Mouse (Mus musculus) cortical plate, adult 2 months (tissue): ENCODE measurements at regions not wholly inside any gene's neighbourhood (a gene's known extent, or its start where the extent isn't known, plus 50 kb on each side); places are given as distances from the start of the nearest gene placed in this dataset.

ENCODE experiments used
- H3K27ac ChIP-seq: fragments of 200-500 bp; 2 replicates; pipeline ENCODE4 v1.5.1; 2012; ENCODE audit warnings: low read length, control low read depth, inconsistent platforms; ENCODE audit not compliant: insufficient read depth
- H3K4me1 ChIP-seq: fragments of 200-500 bp; 2 replicates; pipeline ENCODE4 v1.6.1; 2011; ENCODE audit warnings: low read length; ENCODE audit not compliant: control insufficient read depth, insufficient read depth
- H3K4me3 ChIP-seq: fragments of 200-500 bp; 2 replicates; pipeline ENCODE4 v1.5.1; 2011; ENCODE audit warnings: mild to moderate bottlenecking, low read length, control low read depth; ENCODE audit not compliant: insufficient read depth
- CTCF ChIP-seq: fragments of 200-500 bp; IDR thresholded peaks from 2 replicates; pipeline ENCODE4 v1.5.1; 2011; ENCODE audit warnings: mild to moderate bottlenecking, control low read depth, low read length; ENCODE audit not compliant: insufficient read depth; ENCODE audit errors: extremely low read depth
- POLR2A ChIP-seq: fragments of 200-500 bp; IDR thresholded peaks from 2 replicates; pipeline ENCODE4 v1.6.1; 2011; ENCODE audit warnings: mild to moderate bottlenecking, low read length, control low read depth; ENCODE audit not compliant: insufficient read depth; ENCODE audit errors: extremely low read depth

DNA sequence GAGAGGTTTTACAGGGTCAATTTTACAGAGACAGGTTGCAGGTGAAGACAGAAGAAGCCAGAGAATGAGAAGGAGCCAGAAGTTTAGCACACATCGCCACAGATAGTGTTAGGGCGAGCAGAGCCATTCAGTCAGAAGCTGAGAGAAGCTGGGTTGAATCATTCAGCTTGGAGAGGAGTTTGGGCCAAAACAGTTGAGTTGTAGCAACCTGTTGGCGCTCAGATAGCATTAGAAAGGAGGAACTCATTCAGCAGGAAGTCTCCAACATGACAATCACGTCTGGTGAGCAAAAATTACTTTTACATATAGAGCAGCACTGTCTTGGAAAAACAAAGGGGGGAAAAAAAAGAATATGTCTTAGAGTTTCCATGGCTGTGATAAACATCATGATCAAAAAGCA, 53.2 kb downstream of the Fam43a start:
- H3K4me3 ChIP-seq: no peak overlapping the region
- H3K27ac ChIP-seq: no peak overlapping the region
- TF ChIP-seq POLR2A: no peak
- H3K4me1 ChIP-seq: no peaks in the 10 kb centered on the region

DNA sequence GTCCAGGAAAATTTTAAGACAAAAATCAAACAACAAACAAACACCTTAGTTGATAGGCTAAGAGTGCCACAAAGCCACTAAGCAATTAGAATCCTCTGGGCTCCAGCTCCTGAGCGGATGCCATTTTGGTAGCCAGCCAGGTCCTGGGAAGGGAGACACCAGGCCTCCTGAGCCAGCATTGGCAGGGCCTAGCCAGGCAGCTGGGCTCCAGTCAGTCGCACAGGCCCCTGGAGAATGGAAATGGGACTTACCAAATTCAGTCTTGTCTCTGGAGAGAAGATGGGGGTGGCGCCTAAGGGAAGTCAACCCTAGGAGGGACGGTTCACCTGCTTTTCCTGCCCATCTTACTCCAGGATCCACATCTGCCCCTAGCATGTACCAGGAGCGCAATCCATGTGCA, 54.3 kb downstream of the Fam43a start:
- H3K27ac ChIP-seq: no peak overlapping the region
- no peak for TF ChIP-seq CTCF
- TF ChIP-seq POLR2A: no peak
- no peaks in the 10 kb centered on the region for H3K4me1 ChIP-seq
- no peak overlapping the region for H3K4me3 ChIP-seq

DNA sequence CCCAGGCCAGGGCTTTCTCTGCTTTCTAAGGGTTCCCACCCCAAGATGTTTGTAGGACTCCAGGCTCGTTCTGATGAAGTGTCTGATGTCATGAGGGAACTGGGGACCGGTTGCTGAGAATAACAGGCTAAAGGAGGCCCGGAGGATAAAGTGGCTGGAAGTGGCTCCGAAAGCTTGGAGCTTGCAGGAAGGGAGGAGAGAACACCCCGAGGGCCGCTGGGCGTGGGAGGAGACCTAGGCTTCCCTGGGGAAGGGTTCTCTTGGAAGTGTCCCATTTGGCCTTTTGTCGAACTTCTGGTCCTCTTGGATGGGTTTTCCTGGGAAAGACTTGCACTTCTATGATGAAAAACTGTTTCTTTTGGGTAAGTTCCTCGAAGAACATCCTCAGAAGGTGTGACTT, 54.7 kb downstream of the Fam43a start:
- TF ChIP-seq POLR2A: no peak
- no peak for TF ChIP-seq CTCF
- H3K27ac ChIP-seq: no peak overlapping the region
- no peaks in the 10 kb centered on the region for H3K4me1 ChIP-seq
- H3K4me3 ChIP-seq: no peak overlapping the region

DNA sequence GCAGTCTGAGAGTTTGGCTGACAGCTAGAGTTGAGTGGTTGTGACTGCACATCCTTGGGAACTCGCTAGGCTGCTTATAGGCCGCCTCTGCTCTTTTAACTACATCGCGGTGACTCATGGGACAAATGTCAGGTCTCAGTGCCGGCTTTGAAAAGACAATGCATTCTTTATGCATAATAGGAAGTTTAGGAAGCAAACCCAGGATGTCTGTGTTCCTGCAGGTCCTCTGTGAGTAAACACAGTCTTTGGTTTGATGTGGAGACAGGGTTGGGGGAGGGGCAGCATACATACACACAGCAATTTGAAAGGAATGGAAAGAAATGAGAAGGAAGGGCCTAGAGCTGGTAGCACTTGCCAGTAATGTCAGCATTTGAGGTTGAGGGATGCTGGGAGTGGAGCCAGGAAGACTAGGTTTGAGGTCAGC, 56.3 kb downstream of the Fam43a start:
- TF ChIP-seq CTCF (no peak), POLR2A (no peak)
- Histone ChIP-seq H3K4me3 (no peak overlapping the region), H3K27ac (no peak overlapping the region), H3K4me1 (no peaks in the 10 kb centered on the region)

DNA sequence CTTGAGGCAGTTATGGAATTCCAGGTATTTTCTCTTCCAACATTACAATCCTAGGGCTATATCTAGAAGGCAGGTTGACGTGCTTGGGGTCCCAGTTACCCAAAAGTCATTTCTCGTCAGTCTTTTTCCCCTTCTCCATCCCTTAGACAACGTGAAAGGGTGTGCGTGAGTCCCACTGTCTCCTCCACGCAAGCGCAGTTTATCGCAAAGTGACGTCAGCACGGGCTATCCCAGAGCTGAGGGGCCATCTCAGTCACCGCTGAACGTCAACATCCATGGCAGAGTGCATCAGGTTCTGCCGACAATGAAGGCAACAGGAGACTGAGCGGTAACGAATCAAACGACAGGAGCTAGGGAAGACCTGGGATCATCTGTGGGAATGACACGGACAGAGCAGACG, 57.4 kb downstream of the Fam43a start:
- Histone ChIP-seq H3K27ac (no peak overlapping the region), H3K4me3 (no peak overlapping the region), H3K4me1 (peaks cover 2% of the 10 kb centered on the region; the same call in 1 of the 2 replicates)
- no peak for TF ChIP-seq POLR2A
- TF ChIP-seq CTCF: no peak

DNA sequence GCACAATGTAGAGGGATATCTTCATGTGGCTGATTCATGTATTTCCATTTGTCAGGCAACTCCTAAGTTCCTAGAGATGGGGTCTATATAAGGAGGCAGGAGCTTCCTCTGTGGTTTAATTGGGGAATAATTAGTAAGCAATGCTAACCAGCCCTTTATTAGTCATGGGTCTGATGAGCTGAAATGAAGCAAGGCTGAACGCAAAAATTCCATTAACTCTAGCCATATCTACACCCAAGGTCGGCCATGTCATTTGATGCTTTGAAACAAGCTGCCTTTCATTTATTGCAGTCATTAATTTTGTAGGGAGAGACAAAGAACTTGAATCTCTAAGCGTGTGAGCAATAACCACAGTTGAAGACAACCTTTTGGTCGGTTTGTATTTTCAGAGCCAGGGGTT, 59.4 kb downstream of the Fam43a start:
- peaks cover 2% of the 10 kb centered on the region; the same call in 1 of the 2 replicates for H3K4me1 ChIP-seq
- no peak overlapping the region for H3K27ac ChIP-seq
- TF ChIP-seq POLR2A: no peak
- no peak for TF ChIP-seq CTCF
- H3K4me3 ChIP-seq: no peak overlapping the region

DNA sequence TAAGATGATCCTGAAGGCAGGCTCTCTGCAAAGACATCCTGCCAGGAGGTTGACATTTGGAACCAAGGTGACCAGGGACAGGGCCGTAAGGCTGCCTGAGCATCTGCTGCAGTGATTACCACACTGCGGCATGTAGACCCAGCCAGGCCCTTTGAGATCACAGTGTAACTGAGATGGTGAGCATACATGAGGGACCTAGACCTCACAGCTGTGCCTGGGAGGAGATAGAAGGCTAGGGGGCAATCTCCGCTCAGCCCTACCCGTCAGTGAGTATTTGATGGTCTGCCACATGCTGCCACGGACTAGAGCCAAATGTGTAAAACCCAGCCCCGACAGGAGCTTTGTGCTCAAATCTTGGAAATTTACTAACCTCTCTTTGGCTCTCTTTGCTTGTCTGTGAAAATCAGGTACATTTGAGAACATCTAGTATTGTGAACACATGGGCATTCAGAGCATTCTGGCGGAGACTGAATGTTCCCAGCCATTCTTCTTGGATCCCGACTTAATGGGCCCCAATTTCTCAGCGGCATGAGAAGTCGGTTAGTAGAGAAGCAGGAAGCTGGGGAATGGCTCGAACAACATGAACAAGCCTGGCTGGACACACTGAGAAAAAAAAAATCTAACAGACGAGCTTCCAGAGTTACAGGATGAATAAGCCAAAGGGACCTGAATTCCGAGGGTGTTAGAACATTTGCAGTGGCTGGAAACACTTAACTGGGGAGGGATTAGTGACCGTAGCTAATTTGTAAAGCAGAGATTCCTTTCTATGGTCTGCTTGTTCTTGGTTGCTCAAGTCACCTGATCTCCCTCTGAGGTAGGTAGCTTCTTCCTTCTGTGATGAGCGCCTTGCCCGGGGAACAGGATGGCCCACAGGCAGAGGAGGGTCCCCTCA, 61.8 kb downstream of the Fam43a start:
- TF ChIP-seq POLR2A (no peak), CTCF (no peak)
- Histone ChIP-seq H3K4me3 (no peak overlapping the region), H3K27ac (no peak overlapping the region), H3K4me1 (peaks cover 2% of the 10 kb centered on the region; the same call in 1 of the 2 replicates)

DNA sequence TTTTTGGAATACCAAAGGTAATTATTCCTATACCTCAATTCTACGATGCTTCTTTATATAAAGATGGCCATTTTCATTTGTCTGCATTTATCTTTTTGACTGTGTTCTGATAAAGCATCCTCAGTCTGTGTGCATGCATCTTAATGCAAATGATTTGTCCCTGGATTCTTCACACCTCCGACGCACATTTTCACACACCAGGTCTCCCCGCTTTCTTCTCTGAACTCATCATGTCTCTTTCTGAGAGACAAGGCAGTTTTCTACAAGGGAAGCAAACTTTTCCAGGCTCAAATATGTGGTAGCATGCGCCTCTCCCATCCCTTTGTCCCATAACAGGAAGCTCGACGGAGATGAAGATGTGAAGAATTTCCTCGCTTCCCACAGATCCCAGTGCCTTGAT, 63.5 kb downstream of the Fam43a start:
- TF ChIP-seq POLR2A: no peak
- TF ChIP-seq CTCF: no peak
- no peak overlapping the region for H3K4me3 ChIP-seq
- H3K4me1 ChIP-seq: peaks cover 2% of the 10 kb centered on the region; the same call in 1 of the 2 replicates
- no peak overlapping the region for H3K27ac ChIP-seq

DNA sequence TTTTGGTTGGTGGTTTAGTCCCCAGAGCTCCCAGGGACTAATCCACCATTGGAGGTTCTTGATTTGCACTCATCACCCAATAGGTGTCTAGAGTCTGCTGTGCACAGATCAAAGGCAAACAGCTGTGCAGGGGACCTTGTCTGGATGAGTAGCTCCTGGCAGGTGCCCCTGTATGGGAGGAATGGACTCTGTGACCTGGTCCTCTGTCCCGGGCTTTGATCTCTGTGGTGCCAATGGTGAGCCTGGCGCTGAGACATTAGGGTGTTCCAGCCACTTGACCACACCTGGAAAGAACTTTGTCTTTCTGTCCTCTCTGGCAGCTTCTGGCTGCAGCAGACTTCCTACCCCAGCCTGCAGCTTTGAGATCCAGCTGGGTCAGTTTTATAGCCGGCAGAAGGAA, 64.4 kb downstream of the Fam43a start:
- TF ChIP-seq CTCF (no peak), POLR2A (no peak)
- Histone ChIP-seq H3K27ac (no peak overlapping the region), H3K4me1 (peaks cover 2% of the 10 kb centered on the region; the same call in 1 of the 2 replicates), H3K4me3 (no peak overlapping the region)

DNA sequence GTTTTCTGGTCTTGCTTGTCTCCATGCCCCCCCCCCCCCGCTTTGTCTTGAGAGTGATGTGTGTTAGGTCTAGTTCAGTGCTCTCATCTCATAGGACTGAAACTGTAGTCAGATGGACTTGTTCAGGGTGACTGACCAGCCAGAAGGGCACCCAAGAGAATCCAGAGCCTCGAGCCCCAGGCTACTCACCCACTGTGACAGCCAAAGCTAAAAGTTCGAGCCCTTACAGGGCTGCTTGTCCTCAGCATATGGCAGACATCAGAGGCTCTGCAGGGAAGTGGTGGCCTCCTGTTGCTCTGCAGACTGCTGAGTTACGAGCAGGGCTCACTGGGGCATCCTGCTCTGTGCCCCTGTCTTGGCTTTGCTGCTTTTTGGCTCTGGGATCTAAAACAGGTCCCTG, 64.9 kb downstream of the Fam43a start:
- TF ChIP-seq CTCF: no peak
- no peak for TF ChIP-seq POLR2A
- Histone ChIP-seq H3K4me3 (no peak overlapping the region), H3K27ac (no peak overlapping the region), H3K4me1 (peaks cover 2% of the 10 kb centered on the region; the same call in 1 of the 2 replicates)
